Mouse (Mus musculus) embryonic fibroblast, embryonic 13.5 days (primary cell): ENCODE data around the gene Tapbp. TPM values are rescaled to one million over a fixed set of nuclear protein-coding genes. Genes with fewer than 3 reads are reported as not detected.
A peak's percentile ranks its signal among the peaks of the same experiment; 100 is the strongest.

Experiments used
- H3K27ac ChIP-seq: 2 replicates; pipeline ENCODE4 v1.5.1; 2012; ENCODE audit warnings: low read length, control low read depth, inconsistent platforms; ENCODE audit not compliant: insufficient read depth
- H3K4me1 ChIP-seq: 2 replicates; pipeline ENCODE4 v1.6.1; 2011; ENCODE audit warnings: low read length; ENCODE audit not compliant: control insufficient read depth, insufficient read depth
- H3K4me3 ChIP-seq: 2 replicates; pipeline ENCODE4 v1.5.1; 2011; ENCODE audit warnings: mild to moderate bottlenecking, control low read depth, low read length; ENCODE audit not compliant: insufficient read depth
- CTCF ChIP-seq: IDR thresholded peaks from 2 replicates; pipeline ENCODE4 v1.5.1; 2011; ENCODE audit warnings: mild to moderate bottlenecking, control low read depth, low read length, moderate library complexity, borderline replicate concordance; ENCODE audit not compliant: insufficient read depth
- POLR2A ChIP-seq: IDR thresholded peaks from 2 replicates; pipeline ENCODE4 v1.6.1; 2011; ENCODE audit warnings: low read depth, mild to moderate bottlenecking, control low read depth, low read length, moderate library complexity
- polyA plus RNA-seq: library from polyadenylated mRNA; stranded (reverse); fragments of >200 nt; gene quantifications from 2 replicates; pipeline ENCODE4 v1.2.4, GENCODE M21; 2011; ENCODE audit warnings: low read depth; ENCODE audit not compliant: missing spikeins, insufficient read length

Gene Tapbp
- polyA plus RNA-seq, 1 experiment, result 91.2 TPM

DNA sequence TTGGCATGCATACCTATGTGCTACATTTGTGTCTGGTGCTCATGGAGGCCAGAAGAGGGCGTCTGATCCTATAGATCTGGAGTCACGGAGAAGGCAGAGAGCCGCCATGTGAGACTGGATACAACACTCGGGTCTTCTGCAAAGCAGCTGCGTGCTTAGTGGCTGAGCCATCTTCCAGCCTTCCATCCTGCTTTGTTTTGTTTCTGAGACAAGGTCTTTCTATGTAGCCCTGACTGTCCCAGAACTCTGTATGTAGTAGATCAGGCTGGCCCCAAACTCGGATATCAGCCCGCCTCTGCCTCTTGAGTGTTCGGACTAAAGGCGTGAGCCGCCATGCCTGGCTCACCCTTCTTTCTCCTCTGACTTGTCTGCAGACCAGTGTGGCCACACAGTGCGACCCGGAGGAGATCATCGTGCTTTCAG lies 719 bp upstream of the Tapbp start:
- Histone ChIP-seq H3K27ac (no peak overlapping the region), H3K4me1 (peaks cover 3% of the 10 kb centered on the region; the same call in 1 of the 2 replicates), H3K4me3 (no peak overlapping the region)
- TF ChIP-seq CTCF (no peak), POLR2A (no peak)

DNA sequence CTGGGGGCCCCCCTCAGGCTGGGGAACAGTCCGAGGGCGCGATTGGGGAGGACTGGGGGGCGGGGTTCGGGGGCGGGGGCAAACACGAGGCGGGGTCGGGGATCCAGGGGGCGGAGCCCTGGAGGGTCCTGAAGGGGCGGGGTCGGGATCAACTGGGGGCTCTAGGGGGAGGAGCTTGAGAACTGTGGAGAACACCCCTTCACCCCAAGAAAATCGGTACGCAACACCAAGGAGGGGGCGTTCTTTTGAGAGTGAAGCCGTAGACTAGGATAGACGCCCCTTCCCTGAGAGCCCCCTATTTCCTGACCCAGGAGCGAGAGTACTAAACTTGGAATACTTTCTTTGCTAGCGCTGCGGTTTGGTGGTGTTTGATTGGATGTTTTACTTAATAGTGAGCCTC lies 595 bp downstream of the Tapbp start:
- H3K4me1 ChIP-seq, result peaks cover 3% of the 10 kb centered on the region; the same call in 1 of the 2 replicates
- TF ChIP-seq POLR2A (peak; percentile 10; the same call in 1 of the 2 replicates), CTCF (no peak)
- no peak overlapping the region for H3K27ac ChIP-seq
- peak overlapping the region; percentile 69 for H3K4me3 ChIP-seq

DNA sequence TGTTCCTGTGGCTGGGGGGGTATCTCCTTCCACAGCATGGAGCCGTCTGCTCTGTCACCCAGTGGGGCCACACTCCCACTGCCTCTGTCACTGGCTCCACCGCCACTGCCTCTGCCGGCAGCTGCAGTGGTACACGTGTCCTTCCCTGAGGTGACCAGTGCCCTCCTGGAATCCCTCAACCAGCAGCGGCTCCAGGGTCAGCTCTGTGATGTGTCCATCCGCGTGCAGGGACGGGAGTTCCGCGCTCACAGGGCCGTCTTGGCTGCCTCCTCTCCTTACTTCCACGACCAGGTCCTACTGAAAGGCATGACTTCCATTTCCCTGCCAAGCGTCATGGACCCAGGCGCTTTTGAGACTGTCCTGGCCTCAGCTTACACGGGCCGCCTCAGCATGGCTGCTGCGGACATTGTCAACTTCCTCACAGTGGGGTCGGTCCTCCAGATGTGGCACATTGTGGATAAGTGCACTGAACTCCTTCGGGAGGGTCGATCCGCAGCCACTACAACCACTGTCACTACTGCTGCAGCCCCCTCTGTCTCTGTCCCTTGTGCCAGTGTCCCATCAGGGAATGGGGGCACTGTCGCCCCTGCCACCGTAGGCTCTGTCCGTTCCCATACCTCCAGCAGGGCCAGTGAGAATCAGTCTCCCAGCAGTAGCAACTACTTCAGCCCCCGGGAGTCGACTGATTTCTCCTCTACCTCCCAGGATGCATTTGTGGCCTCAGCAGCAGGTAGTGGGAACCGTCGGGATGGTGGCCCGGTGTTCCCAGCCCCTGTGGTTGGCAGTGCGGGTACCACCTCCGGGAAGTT lies 1.4 kb downstream of the Tapbp start:
- TF ChIP-seq CTCF, result no peak
- no peak for TF ChIP-seq POLR2A
- peaks cover 3% of the 10 kb centered on the region; the same call in 1 of the 2 replicates for H3K4me1 ChIP-seq
- H3K27ac ChIP-seq, result no peak overlapping the region
- H3K4me3 ChIP-seq, result peak overlapping the region; percentile 69

DNA sequence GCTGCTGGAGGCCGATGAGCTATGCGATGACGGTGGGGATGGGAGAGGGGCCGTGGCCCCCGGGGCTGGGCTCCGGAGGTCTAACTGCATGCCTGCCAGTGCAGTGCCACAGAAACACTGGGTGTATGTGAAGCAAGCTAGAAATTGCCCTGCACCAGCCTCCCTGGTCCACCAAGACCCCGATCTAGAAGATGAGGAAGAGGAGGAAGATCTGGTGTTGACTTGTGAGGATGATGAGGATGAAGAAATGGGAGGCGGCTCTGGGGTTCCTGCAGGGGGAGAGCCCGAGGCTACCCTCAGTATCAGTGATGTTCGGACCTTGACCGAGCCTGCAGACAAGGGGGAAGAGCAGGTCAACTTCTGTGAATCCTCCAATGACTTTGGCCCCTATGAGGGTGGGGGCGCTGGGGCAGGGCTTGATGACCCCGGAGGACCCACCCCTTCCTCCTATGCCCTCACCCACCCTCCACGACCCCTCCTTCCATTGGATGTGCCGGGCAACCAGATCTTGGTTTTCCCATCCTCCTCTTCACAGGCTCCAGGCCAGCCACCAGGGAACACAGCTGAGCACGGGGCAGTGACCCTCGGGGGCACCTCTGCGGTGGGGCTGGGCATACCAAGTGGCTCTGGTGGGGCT lies 2.1 kb downstream of the Tapbp start:
- Histone ChIP-seq H3K27ac (no peak overlapping the region), H3K4me1 (peaks cover 3% of the 10 kb centered on the region; the same call in 1 of the 2 replicates), H3K4me3 (no peak overlapping the region)
- no peak for TF ChIP-seq CTCF
- TF ChIP-seq POLR2A, result no peak

DNA sequence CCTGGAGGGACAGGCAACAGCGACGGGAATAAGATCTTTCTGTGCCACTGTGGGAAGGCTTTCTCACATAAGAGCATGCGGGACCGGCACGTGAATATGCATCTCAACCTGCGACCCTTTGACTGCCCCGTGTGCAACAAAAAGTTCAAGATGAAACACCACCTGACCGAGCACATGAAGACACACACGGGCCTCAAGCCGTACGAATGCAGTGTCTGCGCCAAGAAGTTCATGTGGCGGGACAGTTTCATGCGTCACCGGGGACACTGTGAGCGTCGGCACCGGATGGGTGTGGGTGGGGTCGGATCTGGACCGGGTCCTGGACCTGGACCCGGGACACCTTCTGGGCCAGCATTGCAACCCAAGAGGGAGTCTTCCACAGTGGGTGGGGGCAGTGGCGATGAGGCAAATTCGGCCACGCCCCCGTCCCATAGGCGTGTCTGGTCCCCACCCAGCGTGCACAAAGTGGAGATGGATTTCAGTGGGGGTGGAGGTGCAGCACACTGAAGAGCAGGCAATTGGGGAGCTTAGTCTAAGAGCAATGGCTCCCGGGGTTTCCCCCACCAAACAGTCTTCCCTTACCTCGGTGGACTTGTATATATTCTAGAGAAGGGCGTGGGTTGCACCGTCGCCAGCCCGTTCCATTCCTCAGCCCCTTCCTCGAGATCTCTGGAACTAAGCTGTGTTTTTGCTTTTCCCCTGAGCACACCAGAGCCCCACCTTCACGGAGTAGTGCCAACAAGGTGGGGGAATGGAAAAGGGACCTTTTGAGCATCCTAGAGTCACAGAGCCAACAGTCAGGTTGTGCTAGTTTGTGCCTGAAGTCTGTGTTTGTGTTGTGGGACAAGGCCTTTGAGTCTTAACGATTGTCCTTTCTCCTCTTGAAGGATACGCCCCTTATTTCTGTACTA lies 2.8 kb downstream of the Tapbp start:
- TF ChIP-seq CTCF (no peak), POLR2A (0 out of 2 replicates have a peak, but pooled peaks have one; percentile 10)
- peak overlapping the region; percentile 24; the same call in 1 of the 2 replicates for H3K27ac ChIP-seq
- peaks cover 3% of the 10 kb centered on the region; the same call in 1 of the 2 replicates for H3K4me1 ChIP-seq
- H3K4me3 ChIP-seq, result peak overlapping the region; percentile 61

DNA sequence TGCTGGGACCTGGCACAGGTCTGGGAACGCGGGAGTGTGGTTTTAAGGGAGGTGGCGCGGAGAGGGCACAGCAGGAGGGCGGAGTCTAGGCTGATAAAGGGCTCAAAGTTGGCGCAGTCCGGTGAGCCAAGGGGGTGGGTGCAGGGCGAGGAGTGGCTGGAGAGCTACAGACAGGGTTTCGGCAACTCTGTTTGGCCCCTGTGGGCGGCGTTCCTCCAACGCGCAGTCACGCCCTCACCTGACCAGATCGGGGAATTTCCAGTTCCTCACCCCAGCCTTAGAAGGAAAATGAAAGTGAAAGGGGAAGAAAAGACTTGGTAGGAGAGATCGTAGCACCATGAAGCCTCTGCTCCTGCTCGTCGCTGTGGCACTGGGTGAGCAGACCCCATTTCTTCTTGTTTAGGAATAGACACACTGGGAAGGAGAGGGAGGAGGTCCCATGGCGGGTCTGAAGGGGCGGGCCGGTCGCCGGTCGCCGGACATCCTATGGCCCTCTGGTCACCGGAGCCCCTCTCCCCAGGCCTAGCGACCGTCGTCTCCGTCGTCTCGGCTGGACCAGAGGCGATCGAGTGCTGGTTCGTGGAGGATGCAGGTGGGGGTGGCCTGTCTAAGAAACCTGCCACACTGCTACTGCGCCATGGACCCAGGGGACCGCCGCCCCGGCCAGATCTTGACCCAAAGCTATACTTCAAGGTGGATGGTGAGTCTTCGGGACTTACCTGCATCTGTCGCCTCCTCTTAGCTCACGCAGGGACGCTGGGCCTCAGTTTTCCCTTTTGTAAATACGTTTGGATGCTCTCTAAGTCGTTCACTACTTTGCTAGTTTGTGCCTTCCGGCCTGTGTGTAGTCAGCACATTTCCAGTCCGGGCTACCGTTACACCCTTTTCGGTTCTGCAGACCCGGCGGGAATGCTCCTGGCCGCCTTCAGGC lies 3.9 kb downstream of the Tapbp start:
- peaks cover 3% of the 10 kb centered on the region; the same call in 1 of the 2 replicates for H3K4me1 ChIP-seq
- peak; percentile 20; the same call in 1 of the 2 replicates for TF ChIP-seq CTCF
- TF ChIP-seq POLR2A, result peak; percentile 60
- peak overlapping the region; percentile 61 for H3K4me3 ChIP-seq
- H3K27ac ChIP-seq, result peak overlapping the region; percentile 24

DNA sequence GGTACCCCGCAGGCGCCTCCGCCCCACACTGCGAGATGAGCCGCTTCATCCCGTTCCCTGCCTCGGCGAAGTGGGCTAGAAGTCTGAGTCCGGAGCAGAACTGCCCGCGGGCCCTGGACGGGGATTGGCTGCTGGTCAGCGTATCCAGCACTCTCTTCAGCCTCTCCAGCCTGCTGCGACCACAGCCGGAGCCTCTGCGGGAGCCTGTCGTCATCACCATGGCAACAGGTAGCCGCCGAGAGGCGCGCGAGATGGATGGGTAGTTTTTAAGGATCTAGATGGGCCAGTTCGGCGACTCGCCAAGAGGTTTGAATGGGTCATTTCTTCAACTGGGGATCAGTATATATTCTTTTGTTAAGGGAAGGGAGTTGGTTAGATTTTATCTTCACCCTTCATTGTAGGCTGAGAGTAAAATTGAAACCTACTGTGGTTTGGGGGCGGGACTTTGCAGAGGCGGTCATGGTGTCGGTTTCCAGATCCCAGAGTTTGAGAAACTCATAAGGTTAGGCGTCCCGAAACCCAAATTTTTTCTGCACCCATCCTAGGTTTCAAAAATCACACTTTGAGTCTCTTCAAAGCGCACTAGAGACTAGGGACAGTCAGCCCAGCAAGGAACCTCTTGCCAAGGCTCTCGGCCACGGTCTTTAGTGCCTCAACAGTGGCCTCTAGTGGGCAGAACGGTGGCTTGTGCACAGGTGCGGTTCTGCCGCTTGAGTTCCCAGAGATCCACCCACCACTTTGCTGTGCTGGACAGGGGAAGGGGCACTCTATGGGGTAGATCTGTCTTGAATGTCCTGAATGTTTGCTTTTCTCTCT lies 4.8 kb downstream of the Tapbp start:
- peak; percentile 77 for TF ChIP-seq POLR2A
- TF ChIP-seq CTCF, result peak; percentile 88
- Histone ChIP-seq H3K4me1 (no peaks in the 10 kb centered on the region), H3K4me3 (peak overlapping the region; percentile 61), H3K27ac (peak overlapping the region; percentile 24)

DNA sequence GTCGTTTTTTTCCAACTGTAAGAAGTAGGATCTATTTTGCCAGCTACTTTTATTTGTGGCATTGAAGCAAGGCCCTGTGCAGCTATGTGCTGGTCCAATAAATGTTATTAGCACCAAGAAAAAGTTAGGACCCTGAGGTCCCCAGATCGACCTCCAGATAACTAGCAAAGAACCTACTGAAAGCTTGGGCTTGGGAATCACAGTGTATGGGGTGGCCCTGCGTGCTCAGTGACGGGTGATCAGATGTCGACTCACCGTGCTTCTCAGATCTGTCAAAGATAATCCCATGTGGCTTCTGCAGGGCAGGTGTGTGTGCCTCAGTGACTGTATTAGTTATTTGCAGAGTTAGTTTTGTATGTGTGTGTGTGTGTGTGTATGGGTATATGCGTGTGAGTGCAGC lies 5.7 kb downstream of the Tapbp start:
- TF ChIP-seq POLR2A (no peak), CTCF (no peak)
- no peak overlapping the region for H3K27ac ChIP-seq
- H3K4me3 ChIP-seq, result no peak overlapping the region
- no peaks in the 10 kb centered on the region for H3K4me1 ChIP-seq
